Mouse (Mus musculus) macrophage (primary cell): Measurements from ENCODE around the gene Cops7a. TPM values are rescaled to one million over a fixed set of nuclear protein-coding genes. Genes with fewer than 3 reads are reported as not detected.

Source experiments
- H3K27ac ChIP-seq: fragments of 350-480 bp; formaldehyde crosslinking; 2 replicates; pipeline ENCODE4 v1.9.0; 2021
- H3K36me3 ChIP-seq: fragments of 350-480 bp; formaldehyde crosslinking; 2 replicates; pipeline ENCODE4 v1.9.0; 2021; ENCODE audit errors: inconsistent target
- H3K4me3 ChIP-seq: fragments of 350-480 bp; formaldehyde crosslinking; 2 replicates; pipeline ENCODE4 v1.9.0; 2021; ENCODE audit errors: inconsistent target
- H3K79me2 ChIP-seq: fragments of 350-480 bp; formaldehyde crosslinking; 2 replicates; pipeline ENCODE4 v1.9.0; 2021; ENCODE audit errors: inconsistent target
- WGBS: methylation state at CpG from one replicate; pipeline ENCODE4 v1.1.7; 2026; ENCODE audit warnings: inconsistent platforms; ENCODE audit not compliant: missing documents; 5-methylcytosine and 5-hydroxymethylcytosine counted together
- polyA plus RNA-seq: library from polyadenylated mRNA; stranded (reverse); fragments of 250-400 nt; gene quantifications from 3 replicates; pipeline ENCODE4 v1.2.4, GENCODE M21; 2018; ENCODE audit warnings: inconsistent platforms

Gene Cops7a
- polyA plus RNA-seq, 1 experiment from 2014 or later, result 42.8 TPM

GRCm38 (mm10) chr6:124937493-124937892 is 27.8 kb downstream of the Cops7a start:
- peaks cover 34% of the 10 kb centered on the region for H3K36me3 ChIP-seq
- no peak overlapping the region for H3K27ac ChIP-seq
- 93% methylated on average over 2 of the region's 2 CpGs for WGBS
- peaks cover 8% of the 10 kb centered on the region for H3K79me2 ChIP-seq
- no peak overlapping the region for H3K4me3 ChIP-seq

- Histone ChIP-seq H3K36me3 (peaks cover 34% of the 10 kb centered on the region), H3K79me2 (peaks cover 16% of the 10 kb centered on the region), H3K4me3 (no peak overlapping the region), H3K27ac (no peak overlapping the region)
- WGBS, result 100% methylated on average over 1 of the region's 1 CpGs
Measured at GRCm38 (mm10) chr6:124936681-124937080, 28.7 kb downstream of the Cops7a start.

DNA sequence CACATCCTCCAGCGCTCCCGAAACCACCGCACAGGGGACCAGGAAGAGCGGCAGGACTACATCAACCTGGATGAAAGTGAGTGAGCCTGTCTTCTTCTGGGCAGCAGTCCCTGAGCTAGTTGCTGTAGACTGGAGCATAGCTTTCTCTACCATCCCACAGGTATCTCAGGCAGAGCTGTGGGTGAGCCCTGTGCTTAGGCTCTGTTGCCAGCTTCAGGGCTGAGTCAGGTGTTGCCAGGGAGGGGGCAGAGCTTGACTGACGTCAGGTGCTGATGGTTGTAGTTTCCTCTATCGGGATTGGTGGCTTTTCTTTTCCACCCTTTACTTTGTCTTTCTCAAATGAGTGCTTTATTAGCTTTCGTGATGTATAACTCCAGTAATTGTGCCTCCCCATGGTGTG is 30.7 kb downstream of the Cops7a start:
- Histone ChIP-seq H3K79me2 (peaks cover 17% of the 10 kb centered on the region), H3K36me3 (peaks cover 34% of the 10 kb centered on the region), H3K4me3 (no peak overlapping the region), H3K27ac (no peak overlapping the region)
- WGBS, result 96% methylated on average over 7 of the region's 7 CpGs

- Histone ChIP-seq H3K4me3 (no peak overlapping the region), H3K36me3 (peaks cover 30% of the 10 kb centered on the region), H3K79me2 (peaks cover 17% of the 10 kb centered on the region), H3K27ac (no peak overlapping the region)
- 94% methylated on average over 3 of the region's 3 CpGs for WGBS
Measured at GRCm38 (mm10) chr6:124933127-124933526, 32.2 kb downstream of the Cops7a start.

DNA sequence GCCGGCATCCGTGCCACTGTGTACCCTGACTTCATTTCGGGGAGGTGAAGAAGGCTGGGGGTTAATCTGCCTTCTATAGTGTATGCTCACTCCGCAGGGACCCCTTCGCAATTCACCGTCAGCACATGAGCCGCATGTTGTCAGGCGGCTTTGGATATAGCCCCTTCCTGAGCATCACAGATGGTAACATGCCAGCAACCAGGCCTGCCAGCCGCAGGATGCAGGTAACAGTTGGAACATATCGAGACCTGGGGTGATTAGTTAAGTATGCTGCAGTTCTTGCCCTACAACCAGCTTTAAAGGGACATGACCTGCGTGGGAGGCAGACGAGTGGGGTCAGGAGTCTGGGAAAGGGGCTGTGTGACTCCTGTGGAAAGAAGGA is 33.0 kb downstream of the Cops7a start:
- whole genome bisulfite sequencing, result 80% methylated on average over 12 of the region's 12 CpGs
- Histone ChIP-seq H3K36me3 (peaks cover 30% of the 10 kb centered on the region), H3K27ac (0 out of 2 replicates have a peak overlapping the region, but pooled peaks have one; percentile 45), H3K4me3 (peak overlapping the region; percentile 70), H3K79me2 (peaks cover 17% of the 10 kb centered on the region)

DNA sequence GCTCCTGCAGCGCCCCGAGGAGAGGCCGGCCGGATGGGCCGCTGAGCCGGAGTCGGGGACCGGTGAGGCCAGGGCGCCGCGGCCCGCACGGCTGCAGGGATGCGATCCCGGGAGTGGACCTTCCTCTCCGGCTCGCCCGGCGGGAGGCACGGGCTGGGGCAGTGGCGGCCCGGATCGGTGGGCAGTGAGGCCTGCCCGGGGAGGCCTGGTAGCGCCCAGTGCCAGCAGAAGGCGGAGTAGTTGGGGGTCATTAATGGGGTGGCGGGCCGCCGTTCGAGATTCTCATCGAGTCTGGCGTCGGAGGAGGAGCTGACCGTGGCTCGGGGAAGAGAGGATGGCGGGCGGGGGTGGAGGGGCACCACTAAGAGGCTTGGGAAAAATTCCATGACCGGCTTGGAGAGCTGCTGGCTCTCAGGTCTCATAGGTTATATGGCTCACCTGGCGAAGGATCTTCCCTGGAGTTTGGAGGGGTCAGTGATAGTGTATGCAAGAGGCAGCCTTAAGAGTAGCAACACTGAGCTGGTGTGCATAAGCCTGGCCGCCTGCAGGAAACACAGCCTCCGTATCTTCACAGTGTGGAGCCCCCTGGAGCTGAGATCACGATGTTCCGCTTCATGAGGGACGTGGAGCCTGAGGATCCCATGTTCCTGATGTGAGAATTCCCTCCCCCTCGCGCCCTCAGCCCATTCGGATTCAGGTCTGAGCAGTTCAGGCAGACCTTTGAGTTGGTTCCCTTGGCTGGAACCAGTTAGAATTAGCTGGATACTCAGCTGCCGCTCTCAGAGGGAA is 33.6 kb downstream of the Cops7a start:
- Histone ChIP-seq H3K27ac (peak overlapping the region; percentile 45), H3K4me3 (peak overlapping the region; percentile 70), H3K79me2 (peaks cover 17% of the 10 kb centered on the region), H3K36me3 (peaks cover 30% of the 10 kb centered on the region)
- WGBS, result 2% methylated on average over 48 of the region's 48 CpGs

DNA sequence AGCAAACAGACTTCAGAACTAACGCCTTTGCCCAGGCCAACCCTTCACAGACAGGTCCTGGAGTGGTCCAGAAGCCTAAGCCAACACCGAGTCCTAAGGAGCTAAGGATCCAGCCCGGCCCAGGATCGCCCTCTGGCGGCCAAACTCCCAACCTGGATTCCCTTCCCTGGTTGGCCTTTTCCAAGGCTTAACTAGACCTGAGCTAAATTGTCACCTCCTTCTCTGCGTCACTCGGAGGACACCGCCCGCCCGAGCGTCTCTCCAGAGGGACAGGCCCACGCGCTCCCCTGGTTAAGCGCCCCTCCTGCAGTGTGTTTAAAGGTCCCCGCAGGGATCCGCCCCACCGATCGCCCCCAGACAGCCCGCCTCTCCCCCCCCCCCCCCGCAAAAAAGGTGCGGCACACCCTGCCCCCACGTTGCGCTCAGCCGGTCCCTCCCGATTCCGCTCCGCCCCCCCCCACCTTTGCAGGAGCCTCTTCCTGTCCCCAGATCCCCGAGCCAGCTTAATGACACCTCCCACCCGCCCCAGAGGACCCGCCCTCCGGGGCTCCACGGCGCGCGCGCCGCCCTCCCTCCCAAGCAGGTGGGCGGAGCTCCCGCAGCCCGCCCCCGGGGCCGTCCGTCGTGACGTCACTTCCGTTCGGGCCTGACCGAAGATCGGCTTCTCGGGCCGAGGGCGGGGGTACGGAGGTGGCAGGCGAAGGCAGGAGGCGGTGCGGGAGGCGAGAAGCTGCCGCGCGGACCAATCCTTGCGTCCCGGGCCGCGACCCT is 34.4 kb downstream of the Cops7a start, which contains the start of gene Mlf2:
TSS of gene Mlf2 (plus strand) at position 633 of the 771 bp plus-strand sequence.
- H3K36me3 ChIP-seq, result peaks cover 24% of the 10 kb centered on the region
- peaks cover 17% of the 10 kb centered on the region for H3K79me2 ChIP-seq
- H3K27ac ChIP-seq, result peak within 1 kb of the TSS; percentile 55
- WGBS, result under 1% methylated on average over 53 of the region's 64 CpGs
- H3K4me3 ChIP-seq, result peak within 1 kb of the TSS; percentile 70

- H3K79me2 ChIP-seq, result peaks cover 17% of the 10 kb centered on the region
- H3K36me3 ChIP-seq, result peaks cover 17% of the 10 kb centered on the region
- H3K27ac ChIP-seq, result peak overlapping the region; percentile 55
- H3K4me3 ChIP-seq, result peak overlapping the region; percentile 17; the same call in 1 of the 2 replicates
- 89% methylated on average over 1 of the region's 1 CpGs for WGBS
Measured at GRCm38 (mm10) chr6:124930231-124930630, 35.1 kb downstream of the Cops7a start.

GRCm38 (mm10) chr6:124925941-124926340 is 39.4 kb downstream of the Cops7a start:
- Histone ChIP-seq H3K4me3 (no peak overlapping the region), H3K36me3 (no peaks in the 10 kb centered on the region), H3K79me2 (no peaks in the 10 kb centered on the region), H3K27ac (no peak overlapping the region)
- WGBS, result 37% methylated on average over 5 of the region's 5 CpGs

- no peaks in the 10 kb centered on the region for H3K36me3 ChIP-seq
- 67% methylated on average over 12 of the region's 12 CpGs for WGBS
- H3K27ac ChIP-seq, result no peak overlapping the region
- no peak overlapping the region for H3K4me3 ChIP-seq
- H3K79me2 ChIP-seq, result no peaks in the 10 kb centered on the region
Measured at GRCm38 (mm10) chr6:124925173-124925793, 40.1 kb downstream of the Cops7a start.

GRCm38 (mm10) chr6:124921539-124921938 is 43.8 kb downstream of the Cops7a start:
- H3K79me2 ChIP-seq, result peaks cover 5% of the 10 kb centered on the region
- H3K36me3 ChIP-seq, result no peaks in the 10 kb centered on the region
- H3K4me3 ChIP-seq, result no peak overlapping the region
- H3K27ac ChIP-seq, result peak overlapping the region; percentile 75
- WGBS, result 29% methylated on average over 4 of the region's 4 CpGs

DNA sequence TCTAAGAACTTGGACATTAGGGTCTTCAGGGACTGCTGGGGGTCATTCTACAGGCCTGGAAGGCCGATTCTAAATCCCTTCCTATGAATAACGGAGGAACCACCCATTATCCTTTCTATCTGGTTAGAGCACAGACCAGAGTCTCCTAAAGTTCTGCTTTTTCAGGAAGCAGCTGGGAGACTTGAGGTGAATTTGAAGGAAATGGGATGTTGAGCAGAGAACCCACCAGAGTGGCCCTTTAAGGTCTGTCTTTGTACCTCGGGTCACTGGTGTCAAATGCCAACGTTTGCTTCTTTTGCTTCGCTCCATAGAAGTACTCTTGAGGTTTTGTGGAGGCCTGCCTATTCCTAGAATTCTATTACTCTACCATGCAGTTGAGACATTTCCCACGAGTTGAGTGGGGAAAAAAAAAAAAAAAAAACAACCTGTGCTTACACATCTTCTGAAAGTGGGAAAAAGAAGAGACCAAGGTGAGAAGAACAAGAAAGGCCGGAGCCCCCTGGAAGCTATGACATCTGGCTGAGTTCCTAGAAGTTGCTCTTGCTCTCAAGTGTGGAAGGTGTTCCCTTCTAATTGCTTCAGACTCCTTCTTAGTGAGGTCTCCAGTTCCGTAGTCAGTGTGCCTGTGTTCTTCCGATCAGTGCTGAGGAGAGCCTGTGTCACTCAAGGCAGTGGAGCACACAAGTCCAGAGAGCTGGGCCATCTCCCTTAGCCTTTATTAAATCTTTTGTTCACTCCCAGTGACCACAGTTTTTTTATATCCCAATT is 44.8 kb downstream of the Cops7a start:
- Histone ChIP-seq H3K27ac (peak overlapping the region; percentile 75), H3K36me3 (peaks cover 2% of the 10 kb centered on the region; the same call in 1 of the 2 replicates)
- WGBS, result 50% methylated on average over 9 of the region's 9 CpGs

GRCm38 (mm10) chr6:124919695-124920317 is 45.5 kb downstream of the Cops7a start, which contains the start of gene Ptms:
Gene Ptms (minus strand): TSS chr6:124920103.
- peaks cover 23% of the 10 kb centered on the region for H3K79me2 ChIP-seq
- 33% methylated on average over 11 of the region's 13 CpGs for WGBS
- H3K27ac ChIP-seq, result peak within 1 kb of the TSS; percentile 75
- H3K4me3 ChIP-seq, result no peak within 1 kb of the TSS
- peaks cover 9% of the 10 kb centered on the region; the same call in 1 of the 2 replicates for H3K36me3 ChIP-seq

More for the DNA sequence above, 44.8 kb downstream of the Cops7a start:
- Histone ChIP-seq H3K4me3 (no peak overlapping the region), H3K79me2 (peaks cover 16% of the 10 kb centered on the region)
